Mouse (Mus musculus) ES-Bruce4 (cell line): ENCODE data around the gene 2610528J11Rik.

Source experiments
- CTCF ChIP-seq: IDR thresholded peaks from one replicate; pipeline ENCODE4 v1.8.1; 2011; ENCODE audit warnings: low read depth, low read length
- POLR2A ChIP-seq: IDR thresholded peaks from one replicate; pipeline ENCODE4 v1.8.1; 2011; ENCODE audit warnings: low read length; ENCODE audit not compliant: insufficient read depth

GRCm38 (mm10) chr4:118532663-118533062 is 5.9 kb downstream of the 2610528J11Rik start:
- no peak for TF ChIP-seq CTCF
- TF ChIP-seq POLR2A, result no peak
